Comparison of ENCODE assay signal across 34 mouse cellular contexts in the genomic region with DNA sequence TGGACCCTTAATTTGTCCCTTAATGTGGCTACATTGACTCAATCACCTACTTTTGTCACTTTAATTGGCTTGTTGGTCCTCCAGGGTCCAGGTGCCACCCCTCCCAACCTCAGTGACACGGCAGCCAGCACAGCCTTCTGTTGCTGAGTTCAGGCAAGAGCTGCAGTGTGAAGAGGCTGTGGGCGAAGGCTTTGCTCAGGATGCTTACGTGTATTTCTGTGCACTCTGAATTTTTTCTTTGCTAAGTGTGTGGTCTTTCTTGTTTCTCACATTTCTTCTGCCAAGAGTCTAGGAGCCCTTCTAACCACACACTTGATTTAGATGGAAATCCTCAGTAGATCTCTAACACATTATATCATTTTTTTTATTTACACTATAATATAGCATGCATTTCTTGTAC.
A peak's percentile ranks its signal among the peaks of the same experiment; 100 is the strongest.
DNase-seq lines count a peak whose midpoint lies in the region; ATAC-seq lines count a peak whose summit lies in the region.
"Had no signal": no experiment of that assay in that cellular context is flagged by ENCODE, and none has a peak within 500 bp of the region (broad histone marks: within the 10 kb centered on the region; RNA-seq: fewer than 3 reads in every experiment).

No protein-coding gene starts in this region.

- H3K9me3 ChIP-seq in midbrain, embryonic 11.5 days (ENCODE audit: control insufficient read depth, low read length), result no peaks in the 10 kb centered on the region
- no peaks in the 10 kb centered on the region for H3K9me3 ChIP-seq in midbrain, embryonic 14.5 days (ENCODE audit: control insufficient read depth, low read length)
- no peaks in the 10 kb centered on the region for H3K9me3 ChIP-seq in limb, embryonic 10.5 days (replicated peaks)
- H3K9me3 ChIP-seq: embryonic facial prominence, embryonic 12.5 days; heart, embryonic 13.5 days; limb, embryonic 13.5 days; midbrain, embryonic 15.5 days; neural tube, embryonic 15.5 days had no signal

- intact Hi-C loops in left cerebral cortex, postnatal 25 days (cut with DNase I), result no loop called here

- 91% methylated on average over 3 of the region's 3 CpGs for WGBS in midbrain, embryonic 11.5 days
- 82% methylated on average over 3 of the region's 3 CpGs for WGBS in midbrain, embryonic 14.5 days
- WGBS in limb, embryonic 10.5 days, result 79% methylated on average over 3 of the region's 3 CpGs

- H3K9ac ChIP-seq in midbrain, embryonic 11.5 days (ENCODE audit: low read length), result no peak overlapping the region
- no peak overlapping the region for H3K9ac ChIP-seq in midbrain, embryonic 14.5 days (replicated peaks; ENCODE audit: low read length)
- H3K9ac ChIP-seq: embryonic facial prominence, embryonic 12.5 days; heart, embryonic 13.5 days; hindbrain, embryonic 14.5 days; limb, embryonic 13.5 days; liver, postnatal 0 days; midbrain, embryonic 15.5 days; neural tube, embryonic 15.5 days had no signal

- H3K4me1 ChIP-seq in midbrain, embryonic 11.5 days (ENCODE audit: control insufficient read depth, insufficient read depth, low read length), result no peaks in the 10 kb centered on the region
- no peaks in the 10 kb centered on the region for H3K4me1 ChIP-seq in midbrain, embryonic 14.5 days (ENCODE audit: control insufficient read depth, insufficient read depth, low read length)
- no peaks in the 10 kb centered on the region for H3K4me1 ChIP-seq in limb, embryonic 10.5 days
- H3K4me1 ChIP-seq: embryonic facial prominence, embryonic 12.5 days; heart, embryonic 13.5 days; midbrain, embryonic 15.5 days; neural tube, embryonic 15.5 days had no signal

- no peak overlapping the region for H3K4me2 ChIP-seq in midbrain, embryonic 11.5 days
- no peak overlapping the region for H3K4me2 ChIP-seq in midbrain, embryonic 14.5 days (ENCODE audit: low read length)
- H3K4me2 ChIP-seq: embryonic facial prominence, embryonic 12.5 days; heart, embryonic 13.5 days; hindbrain, embryonic 14.5 days; limb, embryonic 13.5 days; liver, embryonic 11.5 days; midbrain, embryonic 15.5 days; neural tube, embryonic 15.5 days had no signal

- H3K36me3 ChIP-seq in midbrain, embryonic 11.5 days (ENCODE audit: control insufficient read depth, insufficient read depth, low read length), result no peaks in the 10 kb centered on the region
- no peaks in the 10 kb centered on the region for H3K36me3 ChIP-seq in midbrain, embryonic 14.5 days (ENCODE audit: control insufficient read depth, insufficient read depth, low read length)
- no peaks in the 10 kb centered on the region for H3K36me3 ChIP-seq in limb, embryonic 10.5 days
- H3K36me3 ChIP-seq: embryonic facial prominence, embryonic 12.5 days; heart, embryonic 13.5 days; limb, embryonic 13.5 days; midbrain, embryonic 15.5 days; neural tube, embryonic 15.5 days had no signal

- no peak overlapping the region for H3K27ac ChIP-seq in midbrain, embryonic 11.5 days (ENCODE audit: low read depth, low read length)
- no peak overlapping the region for H3K27ac ChIP-seq in midbrain, embryonic 14.5 days (replicated peaks; ENCODE audit: low read depth, low read length)
- no peak overlapping the region for H3K27ac ChIP-seq in limb, embryonic 10.5 days
- H3K27ac ChIP-seq: embryonic facial prominence, embryonic 12.5 days; gastrocnemius, adult 2 months; heart, adult 2 months; heart, embryonic 13.5 days; hindbrain, embryonic 14.5 days; left cerebral cortex, adult 2 months; limb, embryonic 13.5 days; macrophage; midbrain, embryonic 15.5 days; neural tube, embryonic 15.5 days had no signal

- ATAC-seq in midbrain, embryonic 11.5 days (ENCODE audit: low FRiP score), result no peak
- ATAC-seq in midbrain, embryonic 14.5 days (ENCODE audit: low FRiP score, low TSS enrichment), result no peak
- ATAC-seq: forebrain, embryonic 14.5 days; intestine, postnatal 0 days; liver, postnatal 0 days; lung, postnatal 0 days; midbrain, embryonic 15.5 days had no signal

- H3K4me3 ChIP-seq in midbrain, embryonic 11.5 days (ENCODE audit: low read depth, low read length), result no peak overlapping the region
- H3K4me3 ChIP-seq in midbrain, embryonic 14.5 days (replicated peaks; ENCODE audit: low read depth, low read length), result no peak overlapping the region
- no peak overlapping the region for H3K4me3 ChIP-seq in limb, embryonic 10.5 days
- H3K4me3 ChIP-seq: embryonic facial prominence, embryonic 12.5 days; gastrocnemius, adult 2 months; heart, adult 2 months; heart, embryonic 13.5 days; left cerebral cortex, adult 2 months; limb, embryonic 13.5 days; midbrain, embryonic 15.5 days; neural tube, embryonic 15.5 days had no signal

- peak; percentile 30 to 43 for DNase-seq in frontal cortex, postnatal 36 days (ENCODE audit: low spot score in 2 of 2)
- DNase-seq in frontal cortex, postnatal 10 days (ENCODE audit: low spot score in 2 of 2), result no peak
- DNase-seq in midbrain, embryonic 11.5 days (ENCODE audit: low spot score, missing footprints), result peak; percentile 17
- DNase-seq in midbrain, embryonic 14.5 days, result no peak
- DNase-seq in left cerebral cortex, postnatal 25 days (ENCODE audit: low spot score in 2 of 2), result peak; percentile 9 to 78
- peak; percentile 14 to 36 for DNase-seq in right cerebral cortex, postnatal 36 days (ENCODE audit: low spot score in 2 of 2)
- no peak for DNase-seq in limb, embryonic 10.5 days (ENCODE audit: low spot score)
- DNase-seq: adrenal gland, postnatal 25 days; B cell, adult 2 months; cerebellum, adult 18-20 months; embryo, embryonic 11 days; gastrocnemius, adult 2 months; gastrocnemius, postnatal 36 days; heart, adult 2 months; heart, postnatal 10 days; kidney, adult 9 months; kidney, postnatal 10 days; layer of hippocampus, adult 9-11 months; liver, postnatal 0 days; retina, postnatal 1 day; thymus, adult 18-20 months; thymus, postnatal 36 days had no signal

- H3K27me3 ChIP-seq in midbrain, embryonic 11.5 days (ENCODE audit: control insufficient read depth, insufficient read depth, low read length), result no peaks in the 10 kb centered on the region
- no peaks in the 10 kb centered on the region for H3K27me3 ChIP-seq in midbrain, embryonic 14.5 days (ENCODE audit: control insufficient read depth, insufficient read depth, low read length)
- H3K27me3 ChIP-seq in limb, embryonic 10.5 days (ENCODE audit: low read depth, poor library complexity, severe bottlenecking), result no peaks in the 10 kb centered on the region
- H3K27me3 ChIP-seq: embryonic facial prominence, embryonic 12.5 days; heart, embryonic 13.5 days; limb, embryonic 13.5 days; midbrain, embryonic 15.5 days; neural tube, embryonic 15.5 days had no signal

Comparison
In these comparisons a context has a peak if more than half of its experiments do, and no peak if none do; other contexts are left out.
1. DNase-seq: peak in frontal cortex, postnatal 36 days (2 of 2), midbrain, embryonic 11.5 days (single experiment), left cerebral cortex, postnatal 25 days (2 of 2) and right cerebral cortex, postnatal 36 days (2 of 2); none in frontal cortex, postnatal 10 days (0 of 2), midbrain, embryonic 14.5 days (single experiment) and limb, embryonic 10.5 days (single experiment).